Mouse (Mus musculus) layer of hippocampus, postnatal 14 days (tissue): ENCODE measurements around the gene Akap17b. TPM values are rescaled to one million over a fixed set of nuclear protein-coding genes. Genes with fewer than 3 reads are reported as not detected.
A peak's percentile ranks its signal among the peaks of the same experiment; 100 is the strongest.
"Not testable (repeated sequence)": the region's sequence is repeated elsewhere in the genome, so short reads cannot be mapped to it uniquely, and the experiment has no call there.

Experiments used
- DNase-seq, 2 experiments: peaks; one replicate each; pipeline ENCODE4 v3.0.0; 2021 to 2022; ENCODE audit warnings: low spot score in 2 of 2, mixed read lengths in 1 of 2
- long read RNA-seq, 2 experiments: library from polyadenylated mRNA; stranded (forward); transcript quantifications; one replicate each; pipeline ENCODE4 v2.0.0; 2021
- total RNA-seq, 2 experiments: library from RNA; stranded (reverse); gene quantifications; 2 replicates each; pipeline ENCODE4 v1.2.3; 2021

Akap17b gene
- total RNA-seq: 1 to 10 TPM; 8.8 to 9.4 TPM
- long read RNA-seq, experiment 1, partial matches to known transcripts: 3 of 3 reads
- long read RNA-seq, experiment 1, other reads (novel, unspliced or antisense): 0 of 3 reads
- long read RNA-seq, experiment 2, full-length matches to known transcripts: 2 of 2 reads
- long read RNA-seq, experiment 2, partial matches to known transcripts: 0 of 2 reads
- long read RNA-seq, experiment 2, other reads (novel, unspliced or antisense): 0 of 2 reads

GRCm38 (mm10) chrX:36644657-36645551, at the start of gene Akap17b:
Gene Akap17b, minus strand, starts transcription at chrX:36645395.
- DNase-seq: peak; percentile 75 to 81

GRCm38 (mm10) chrX:36691365-36691764, 46.2 kb upstream of the Akap17b start:
- no peak for DNase-seq

- no peak for DNase-seq
These were observed 44.5 kb upstream of the Akap17b start for GRCm38 (mm10) chrX:36689655-36690054.

- no peak for DNase-seq
These were observed 31.6 kb upstream of the Akap17b start for GRCm38 (mm10) chrX:36676836-36677235.

- DNase-seq: no peak
These were observed 27.5 kb upstream of the Akap17b start for GRCm38 (mm10) chrX:36672708-36673107.

GRCm38 (mm10) chrX:36640046-36640445, 5.1 kb downstream of the Akap17b start:
- DNase-seq: peak; percentile 19 to 48

GRCm38 (mm10) chrX:36630771-36631170, 14.4 kb downstream of the Akap17b start:
- DNase-seq: no peak

GRCm38 (mm10) chrX:36628102-36628501, 17.1 kb downstream of the Akap17b start:
- DNase-seq: no peak

- DNase-seq: no peak
These were observed 36.1 kb downstream of the Akap17b start for GRCm38 (mm10) chrX:36609117-36609516.

- DNase-seq: no peak
These were observed 41.2 kb downstream of the Akap17b start for GRCm38 (mm10) chrX:36604040-36604439.

GRCm38 (mm10) chrX:36602926-36603325, 42.3 kb downstream of the Akap17b start:
- no peak for DNase-seq

- no peak for DNase-seq
These were observed 45.1 kb downstream of the Akap17b start for GRCm38 (mm10) chrX:36600066-36600465.

GRCm38 (mm10) chrX:36599656-36600055, 45.5 kb downstream of the Akap17b start:
- DNase-seq: no peak

GRCm38 (mm10) chrX:36598861-36599344, 46.3 kb downstream of the Akap17b start:
- DNase-seq: no peak

- no peak for DNase-seq
These were observed 46.8 kb downstream of the Akap17b start for GRCm38 (mm10) chrX:36598390-36598810.

GRCm38 (mm10) chrX:36597707-36598389, 47.3 kb downstream of the Akap17b start, which contains the start of gene Pgrmc1:
Gene Pgrmc1, plus strand, starts transcription at chrX:36598206.
- DNase-seq: peak; percentile 71 to 80

- DNase-seq: not testable (repeated sequence)
These were observed 48.6 kb downstream of the Akap17b start for GRCm38 (mm10) chrX:36596483-36597120.

- DNase-seq: no peak
These were observed 49.9 kb downstream of the Akap17b start for GRCm38 (mm10) chrX:36595247-36595646.

GRCm38 (mm10) chrX:36591539-36591938, 53.7 kb downstream of the Akap17b start:
- DNase-seq: no peak

- no peak for DNase-seq
These were observed 54.1 kb downstream of the Akap17b start for GRCm38 (mm10) chrX:36591120-36591519.

GRCm38 (mm10) chrX:36590266-36590665, 54.9 kb downstream of the Akap17b start:
- no peak for DNase-seq
